Mouse (Mus musculus) heart, adult 18-20 months (tissue): ENCODE measurements around the gene Phospho1. TPM values are rescaled to one million over a fixed set of nuclear protein-coding genes. Genes with fewer than 3 reads are reported as not detected.

Source experiments
- DNase-seq, 2 experiments: peaks; one replicate each; pipeline ENCODE4 v3.0.0; 2021 to 2022; ENCODE audit warnings: mixed read lengths in 1 of 2
- total RNA-seq, 2 experiments: library from RNA; stranded (reverse); gene quantifications; 2 replicates each; pipeline ENCODE4 v1.2.3; 2021

Gene Phospho1
- total RNA-seq, 2 experiments from 2014 or later, result 165 to 174 TPM

DNA sequence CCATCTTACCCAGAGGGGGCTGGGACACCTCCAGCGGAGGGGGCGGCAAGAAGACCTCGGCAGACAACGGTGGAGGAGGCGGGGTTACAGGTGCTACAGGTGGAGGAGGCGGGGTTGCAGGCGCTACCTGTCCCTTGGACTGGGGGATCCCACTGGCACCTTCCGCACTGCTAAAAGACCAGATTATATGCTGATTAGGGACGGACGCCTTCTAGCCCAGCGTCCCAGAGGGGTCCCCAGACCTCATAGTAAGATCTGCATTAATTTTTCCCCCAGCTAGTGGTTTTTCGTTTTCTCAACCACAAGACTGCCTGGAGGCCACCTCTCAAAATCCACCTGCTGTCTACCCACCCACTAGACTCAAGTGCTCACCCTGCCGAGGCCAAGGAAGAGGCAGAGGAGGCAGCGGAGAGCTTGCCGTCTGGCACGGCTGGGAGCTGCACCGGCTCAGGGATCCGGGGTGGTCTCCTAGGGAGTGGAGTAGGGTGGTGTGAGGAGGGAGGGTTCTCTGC, 9.4 kb downstream of the Phospho1 start:
- DNase-seq, result no peak

DNA sequence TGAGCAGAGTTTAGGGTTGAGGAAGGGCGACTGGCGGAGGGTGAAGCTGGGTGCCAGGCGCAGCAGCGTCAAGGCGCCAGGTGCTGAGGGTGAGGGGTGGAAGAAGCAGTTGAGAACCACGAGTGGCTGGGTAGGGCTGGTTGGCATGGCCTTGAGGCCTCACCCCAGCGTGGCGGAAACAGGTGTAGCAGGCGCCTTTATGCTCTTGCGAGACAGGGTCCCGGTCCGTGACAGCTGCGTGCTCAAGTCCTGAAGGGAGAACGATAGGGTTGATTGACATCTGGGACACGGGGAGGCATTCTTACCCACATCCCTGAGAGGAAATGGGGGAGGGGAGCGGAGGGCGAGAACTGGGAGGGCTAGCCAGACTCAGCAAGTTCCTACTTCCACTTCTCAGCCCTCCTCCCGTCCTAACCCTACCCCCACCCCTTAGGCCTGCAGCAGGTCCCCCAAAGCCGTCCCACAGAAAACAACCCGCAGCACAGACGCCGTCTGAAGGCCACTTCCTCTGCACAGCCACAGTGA, 9.9 kb downstream of the Phospho1 start:
- DNase-seq, result peak; percentile 53 to 70

DNA sequence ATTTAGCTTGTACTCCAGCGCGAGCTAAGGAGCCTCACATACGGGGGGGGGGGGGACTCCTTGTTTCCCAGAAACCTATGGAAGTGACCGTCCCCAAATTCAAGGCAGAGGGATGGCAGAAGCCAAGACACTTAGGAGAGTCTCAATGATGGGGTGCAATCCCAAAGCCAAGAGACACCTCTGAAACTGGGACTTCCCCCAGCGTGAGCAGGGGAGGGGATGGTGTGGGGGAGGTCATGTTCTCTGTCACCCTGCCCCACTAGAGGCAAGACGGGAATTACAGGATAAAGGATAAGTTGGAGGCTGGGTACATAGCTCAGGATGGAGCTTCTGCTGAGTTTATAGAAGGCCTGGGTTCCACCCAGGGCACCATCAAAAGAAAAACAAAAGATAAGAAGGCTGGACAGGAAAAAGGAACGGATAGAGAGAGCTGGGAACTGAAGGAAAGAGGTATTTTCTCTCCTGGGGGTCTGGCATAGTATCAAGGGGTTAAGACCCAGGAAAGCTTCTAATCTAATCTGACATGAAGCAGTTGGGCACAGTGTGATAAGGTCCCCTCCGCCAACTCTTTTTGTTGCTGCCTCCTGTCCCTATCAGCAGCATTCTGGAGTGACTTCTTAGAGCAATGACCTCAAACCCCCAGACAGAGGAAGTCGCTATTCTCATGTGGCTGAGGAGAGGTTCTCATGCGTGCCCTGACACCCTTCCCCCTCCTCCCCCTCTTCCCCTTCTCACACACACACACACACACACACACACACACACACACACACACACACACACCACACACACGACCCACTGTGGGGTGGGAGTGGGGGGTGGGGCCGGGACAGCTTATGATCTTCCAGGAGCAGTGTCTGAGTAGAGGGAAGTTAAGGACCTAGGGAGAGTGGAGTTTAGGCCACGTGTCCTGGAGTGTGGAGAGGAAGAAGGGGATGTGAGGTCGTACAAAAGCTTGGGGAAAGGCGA, 10.7 kb downstream of the Phospho1 start:
- DNase-seq, result peak; percentile 37 to 59

DNA sequence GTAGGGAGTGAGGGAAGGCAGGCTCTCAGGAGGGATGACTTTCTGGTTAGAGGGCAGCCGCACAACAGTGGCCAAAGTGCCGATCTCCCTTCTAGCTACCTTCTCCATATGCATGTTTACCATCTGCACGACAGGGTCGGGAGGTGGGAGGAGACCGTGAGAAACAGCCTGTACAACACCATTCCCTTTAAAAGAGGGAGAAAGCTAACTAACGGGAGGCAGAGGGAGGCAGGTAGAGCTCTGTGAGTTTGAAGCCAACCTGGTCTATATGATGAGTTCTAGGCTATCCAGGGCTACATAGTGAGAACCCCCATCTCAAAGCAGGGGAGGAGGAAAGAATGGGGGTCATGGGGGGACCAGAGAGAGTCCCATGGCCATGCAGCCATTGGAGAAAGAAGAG, 11.5 kb downstream of the Phospho1 start:
- no peak for DNase-seq

DNA sequence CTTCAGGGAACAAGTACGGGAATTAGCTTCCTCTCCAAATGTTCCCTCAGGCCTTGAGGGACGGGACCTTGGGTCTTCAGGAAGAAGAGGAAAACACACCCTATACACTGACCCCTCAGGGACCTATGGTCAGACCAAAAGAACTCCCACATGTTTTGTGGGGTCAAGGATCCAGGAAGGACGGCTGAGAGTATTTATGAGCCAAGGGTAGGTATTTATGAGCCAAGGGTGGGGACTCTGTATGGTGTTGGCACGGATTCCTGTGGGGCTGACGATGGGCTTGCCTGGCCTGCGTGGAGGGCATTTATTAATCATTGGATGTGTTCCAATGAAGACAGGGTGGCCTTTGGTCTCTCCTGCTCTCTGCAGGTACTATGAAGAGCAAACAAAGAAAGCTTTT, 12.1 kb downstream of the Phospho1 start:
- peak; percentile 45 to 65 for DNase-seq

DNA sequence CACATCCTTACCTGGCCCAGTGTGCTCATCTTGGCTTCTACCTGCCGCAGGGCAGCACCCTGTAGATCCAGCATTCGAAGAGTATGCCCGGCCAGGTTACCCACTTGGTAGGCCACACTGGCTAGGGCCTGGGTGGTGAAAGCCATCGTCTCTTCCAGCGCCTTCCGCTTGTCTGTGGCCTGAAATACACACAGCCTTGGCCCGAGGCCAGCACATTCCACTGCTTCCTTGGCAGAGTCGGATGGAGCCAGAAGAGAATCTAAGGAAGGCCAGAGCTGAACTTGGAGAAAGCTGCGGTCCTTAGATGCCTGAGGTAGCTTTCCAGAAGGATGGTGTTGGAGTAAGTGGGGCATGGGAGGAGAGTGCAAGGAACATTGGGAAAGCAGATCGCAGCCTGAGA, 12.8 kb downstream of the Phospho1 start, which contains the start of gene Gngt2:
Gngt2 (plus strand) TSS at position 158 of the 400 bp plus-strand sequence.
- peak; percentile 88 to 92 for DNase-seq

DNA sequence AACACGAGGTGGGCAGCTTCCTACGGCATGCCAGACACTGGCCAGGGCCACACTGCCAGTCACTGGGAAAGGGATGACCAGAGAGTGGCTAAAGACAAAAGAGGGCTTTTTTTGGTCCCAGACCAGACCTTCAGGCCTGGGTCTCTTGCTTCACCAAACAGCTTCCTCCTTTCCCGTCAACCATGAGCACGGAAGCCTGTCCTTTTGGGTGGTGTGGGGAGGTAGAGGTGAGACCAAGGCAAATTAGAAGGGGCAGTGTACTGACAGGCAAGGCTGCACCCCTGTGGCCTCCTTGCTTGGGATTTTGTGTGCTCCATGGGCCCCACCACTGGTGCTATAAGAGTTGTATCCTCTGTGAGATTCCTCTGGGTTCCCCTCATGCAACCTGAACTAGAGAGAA, 14.3 kb downstream of the Phospho1 start:
- DNase-seq, result no peak

DNA sequence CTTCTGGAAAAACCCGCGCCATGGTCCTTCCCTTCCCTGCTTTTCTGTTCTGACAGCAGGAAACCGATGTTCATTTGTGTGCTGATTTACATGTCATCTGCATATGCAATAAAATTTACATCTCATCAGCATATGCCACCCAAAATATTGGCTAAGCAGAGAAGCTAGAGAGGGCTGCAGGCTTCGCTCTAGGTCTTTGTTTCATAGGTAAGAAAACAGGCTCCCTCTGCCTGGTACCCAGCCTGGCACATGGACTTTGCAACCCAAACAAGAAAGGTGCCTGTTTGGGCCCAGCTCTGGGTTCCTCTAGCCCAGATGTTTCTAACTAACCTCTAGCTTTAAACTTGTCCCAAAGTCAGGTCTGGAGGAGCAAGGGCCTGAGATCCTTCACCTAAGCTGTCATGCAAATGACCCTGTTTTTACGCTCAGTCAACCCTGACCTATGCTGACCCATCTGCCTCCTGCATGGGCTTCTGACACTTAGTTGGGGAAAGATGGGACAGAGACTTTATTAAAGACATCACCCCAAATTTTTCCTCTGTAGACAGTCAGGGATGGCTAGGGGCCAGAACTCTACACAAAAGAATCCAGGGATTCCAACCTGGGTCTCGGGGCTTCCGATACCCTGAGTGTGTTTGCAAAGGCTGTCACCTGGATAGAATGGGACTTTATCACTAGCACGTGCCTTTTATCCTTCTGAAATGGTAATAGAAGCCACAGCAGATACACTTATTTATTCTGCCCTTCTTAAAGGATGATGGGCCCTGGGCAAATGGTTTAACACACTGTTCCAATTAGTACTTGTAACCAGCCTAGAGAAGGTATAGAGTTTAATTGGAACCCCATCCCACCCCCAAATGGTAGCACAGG, 14.9 kb downstream of the Phospho1 start:
- DNase-seq, result no peak

DNA sequence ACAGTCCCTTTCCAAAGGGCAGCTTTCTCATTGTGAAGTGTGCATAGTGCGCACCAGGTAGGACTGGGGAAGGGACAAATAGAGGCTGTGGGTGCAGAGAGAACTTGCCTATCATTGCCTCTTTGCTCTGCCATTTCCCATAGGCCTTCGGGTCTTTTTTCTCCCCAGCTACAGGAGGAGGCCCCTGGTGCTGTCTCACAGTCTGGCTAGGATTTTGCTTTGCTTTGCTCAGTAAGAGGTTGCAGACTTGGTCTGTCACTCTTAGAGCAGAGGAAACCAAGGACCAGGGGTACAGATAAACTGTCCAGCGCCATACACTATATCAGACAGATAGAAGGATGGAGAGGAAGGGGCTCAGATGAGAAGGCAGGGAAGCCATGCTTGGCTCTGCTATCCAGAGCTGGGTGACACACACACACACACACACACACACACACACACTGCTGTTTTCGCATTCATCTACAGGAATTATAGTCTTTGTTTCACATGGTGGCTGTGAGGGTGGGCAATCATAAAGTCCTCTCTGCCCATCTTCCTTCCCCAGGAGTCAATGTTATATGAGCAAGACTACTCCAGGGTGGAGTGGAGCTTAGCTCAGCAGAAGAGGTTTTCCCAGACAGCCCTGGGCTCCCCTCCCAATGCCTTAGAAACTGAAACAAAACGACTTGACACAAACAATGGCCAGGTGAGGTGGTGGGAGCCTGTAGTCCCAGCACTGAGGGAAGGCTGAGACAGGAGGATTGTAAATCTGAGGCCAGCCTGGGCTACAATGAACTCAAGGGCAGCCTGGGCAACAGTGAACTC, 16.6 kb downstream of the Phospho1 start:
- DNase-seq, result no peak

DNA sequence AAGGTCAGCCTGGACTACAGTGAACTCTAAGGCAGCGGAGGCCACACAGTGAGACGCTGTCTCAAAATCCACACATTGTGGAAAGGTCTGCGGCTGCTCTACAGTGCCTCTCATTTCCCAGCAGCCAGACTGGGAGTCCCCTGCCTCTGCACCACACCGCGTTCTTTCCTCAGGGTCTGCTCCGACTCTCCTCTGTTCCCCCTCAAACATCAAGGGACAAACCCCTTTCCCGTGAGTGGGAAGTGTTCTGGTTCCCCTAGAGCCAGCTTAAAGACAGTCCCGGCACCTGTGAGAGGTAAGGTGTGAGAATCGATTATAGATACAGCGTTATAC, 17.2 kb downstream of the Phospho1 start:
- no peak for DNase-seq

DNA sequence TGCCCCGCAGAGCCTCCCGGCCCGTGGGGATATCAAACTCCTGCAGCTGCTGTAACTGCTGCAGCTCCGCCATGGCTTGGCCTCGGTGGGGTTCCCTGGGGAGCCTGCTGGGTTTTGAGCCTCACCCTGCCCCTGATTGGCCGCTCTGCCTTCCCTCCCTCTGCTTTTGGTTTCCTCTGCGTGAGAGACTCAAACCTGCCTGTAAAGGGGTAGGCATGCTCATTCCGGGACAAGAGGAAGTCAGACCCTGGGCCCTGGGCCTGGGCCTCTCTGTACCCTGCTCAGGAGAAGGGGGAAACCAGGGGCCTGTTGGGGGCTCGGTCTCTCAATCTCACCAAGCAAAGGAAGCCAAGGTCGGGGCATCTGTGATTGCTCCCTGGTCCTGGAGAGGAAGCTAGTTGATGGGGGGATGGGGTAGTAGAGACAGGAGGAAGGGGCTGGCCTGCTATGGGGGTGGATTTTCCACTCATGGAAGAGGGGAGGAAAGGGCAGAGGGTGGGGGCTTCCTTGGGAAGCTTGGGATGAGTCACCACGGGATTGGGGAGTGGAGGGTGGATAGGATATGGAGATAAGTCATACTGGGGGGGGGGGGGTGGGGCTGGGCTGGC, 17.9 kb downstream of the Phospho1 start, which contains the start of gene Abi3:
Abi3 (minus strand) TSS at position 403 of the 608 bp plus-strand sequence.
- DNase-seq, result peak; percentile 67 to 86

DNA sequence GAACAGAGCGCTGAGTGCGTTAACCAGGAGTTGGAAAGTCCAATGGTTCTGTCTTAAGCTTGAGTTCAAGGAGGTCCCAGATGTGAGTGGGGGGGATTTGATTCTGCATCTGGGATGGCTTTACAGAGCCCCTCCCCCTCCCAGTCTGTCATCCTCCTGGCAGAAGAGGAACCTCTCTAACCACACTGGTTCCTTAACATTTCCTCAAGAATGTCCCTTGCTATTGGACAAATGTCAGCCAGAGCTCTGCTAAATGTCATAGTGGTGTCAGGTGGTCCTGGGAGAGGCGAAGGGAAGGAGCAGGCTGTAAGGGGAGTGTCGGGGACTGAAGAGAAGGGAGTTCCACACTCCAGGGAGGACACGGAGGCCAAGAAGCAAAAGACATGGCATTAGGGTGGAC, 18.7 kb downstream of the Phospho1 start:
- no peak for DNase-seq

DNA sequence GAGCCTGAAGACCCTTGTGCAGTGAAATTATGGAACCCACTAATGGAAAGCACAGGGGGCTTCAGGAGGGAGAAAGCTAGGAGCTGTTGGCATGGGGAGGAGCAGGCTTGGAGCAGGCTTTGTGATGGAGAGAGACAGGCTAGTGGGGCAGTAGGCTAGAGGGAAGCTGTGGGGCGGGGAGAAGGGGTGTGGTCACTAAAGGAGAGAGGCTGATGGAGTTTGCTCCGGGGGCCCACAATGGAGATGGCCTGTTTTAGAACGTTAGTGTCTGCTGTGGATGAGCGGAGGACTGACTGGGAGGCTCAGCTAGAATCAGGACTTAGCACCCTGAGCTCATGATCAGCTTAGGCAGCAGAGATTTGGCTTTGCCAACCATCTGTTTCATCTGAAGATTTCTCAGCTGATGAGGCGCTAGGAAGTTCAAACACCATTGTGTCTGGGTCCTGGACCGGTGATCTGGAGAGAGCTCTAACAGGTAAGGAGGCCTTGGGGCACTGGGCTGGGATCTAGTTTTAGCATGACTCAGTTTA, 19.2 kb downstream of the Phospho1 start:
- DNase-seq, result no peak

DNA sequence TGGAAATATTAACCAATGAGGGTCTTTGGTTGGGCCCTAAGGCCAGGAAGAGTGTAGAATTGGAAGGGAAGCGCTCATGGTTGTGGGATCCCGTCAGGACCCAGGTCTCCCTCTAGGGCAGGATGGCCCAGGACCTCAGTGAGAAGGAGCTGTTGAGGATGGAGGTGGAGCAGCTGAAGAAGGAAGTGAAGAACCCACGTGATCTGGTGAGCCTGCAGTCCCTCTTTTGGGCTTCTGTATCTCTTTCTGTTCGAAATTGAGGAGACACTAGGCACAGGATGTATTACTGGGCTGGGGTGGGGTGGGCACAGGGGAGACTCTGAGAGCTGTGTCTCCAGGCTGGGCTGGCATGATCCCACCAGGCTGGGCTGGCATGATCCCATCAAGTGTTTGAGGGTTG, 20.6 kb downstream of the Phospho1 start:
- no peak for DNase-seq

DNA sequence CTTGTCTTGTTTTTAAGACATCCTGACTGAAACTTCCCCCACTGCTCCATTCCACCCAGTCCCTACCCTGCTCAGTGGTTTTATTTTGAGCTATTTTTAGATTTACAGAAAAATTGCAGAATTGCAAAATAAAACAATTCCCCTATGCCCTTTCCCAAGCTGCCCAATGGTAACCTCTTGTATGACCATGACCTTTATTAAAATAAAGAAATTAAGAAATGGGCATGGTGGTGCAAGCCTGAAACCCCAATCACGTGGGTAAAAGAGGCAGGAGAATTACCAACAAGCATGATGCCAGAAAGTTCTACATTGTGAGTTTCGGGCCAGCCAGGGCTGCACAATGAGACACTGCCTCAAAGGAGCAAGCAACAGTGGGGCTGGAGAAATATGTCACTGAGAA, 26.6 kb downstream of the Phospho1 start:
- DNase-seq, result no peak

DNA sequence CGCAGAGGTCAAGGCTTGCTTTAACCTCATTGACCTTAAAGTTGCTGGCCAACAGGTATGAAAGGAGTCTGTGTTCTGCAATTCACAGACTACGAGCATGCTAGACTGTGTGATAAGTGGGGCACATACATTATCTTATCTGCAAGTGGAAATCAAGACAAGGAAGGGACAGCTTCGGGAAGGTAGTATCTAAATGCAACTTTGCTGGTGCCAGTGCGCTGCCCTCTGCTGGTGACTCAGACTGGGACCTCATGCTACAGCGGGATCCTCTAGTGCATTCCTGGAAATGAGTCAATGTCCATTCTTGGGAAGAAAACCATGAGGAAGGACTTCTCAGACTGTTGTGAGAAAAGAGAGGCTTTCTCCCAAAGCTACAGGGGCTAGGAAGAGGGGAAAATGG, 29.4 kb downstream of the Phospho1 start:
- peak; percentile 76 to 80 for DNase-seq

DNA sequence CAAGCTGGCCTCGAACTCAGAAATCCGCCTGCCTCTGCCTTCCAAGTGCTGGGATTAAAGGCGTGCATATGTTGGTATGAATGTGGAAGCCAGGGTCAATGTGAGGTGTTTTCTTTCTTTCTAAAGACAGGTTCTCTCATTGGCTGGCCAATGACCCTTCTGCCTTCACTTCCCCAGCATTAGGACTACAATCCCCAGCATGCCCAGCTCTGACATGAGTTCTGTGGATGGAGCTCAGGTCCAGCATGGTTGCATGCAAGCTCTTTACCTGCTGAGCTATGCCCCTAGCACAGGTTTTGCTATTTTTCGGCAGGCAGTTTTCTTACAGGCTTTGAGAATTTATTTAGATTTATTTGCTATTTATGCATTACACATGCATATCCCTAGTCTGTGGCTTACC, 33.0 kb downstream of the Phospho1 start:
- no peak for DNase-seq

DNA sequence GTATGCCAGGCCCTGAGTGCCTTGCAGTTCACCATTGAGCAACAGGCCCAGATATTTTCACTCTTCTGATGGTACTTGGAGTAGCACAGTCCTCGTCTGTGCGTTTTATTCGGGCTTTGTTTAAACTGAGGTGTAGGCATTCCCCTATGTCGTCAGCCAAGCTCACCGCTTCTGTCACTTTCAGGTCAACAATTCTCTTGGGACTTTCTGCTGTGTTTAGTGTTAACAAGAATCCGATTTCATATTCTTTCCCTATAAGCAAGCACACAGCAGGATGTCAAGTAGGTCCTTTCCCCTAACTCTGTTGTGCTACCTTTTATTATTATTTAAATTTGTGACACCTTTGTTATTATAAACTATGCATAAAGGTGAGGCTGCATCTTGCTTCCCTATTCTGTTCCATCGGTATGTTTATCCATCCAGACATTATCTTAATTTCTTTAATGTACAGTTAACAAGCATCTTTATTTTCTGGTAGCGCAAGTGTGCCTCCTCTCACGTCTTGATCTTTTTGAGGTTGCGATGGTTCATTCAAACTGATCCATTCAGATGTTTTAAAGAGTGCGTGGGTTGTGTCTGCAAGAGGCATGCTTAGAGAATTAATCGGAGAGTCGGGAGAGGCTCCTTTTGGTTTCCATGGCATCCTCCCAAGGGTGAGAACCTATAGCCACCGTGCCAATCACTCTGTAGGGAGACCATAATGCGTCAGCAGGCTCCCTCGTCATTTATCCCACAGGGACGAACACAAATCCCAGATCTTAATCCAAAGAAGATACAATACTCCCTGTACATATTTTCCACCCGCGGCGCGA, 33.6 kb downstream of the Phospho1 start:
- DNase-seq, result no peak

DNA sequence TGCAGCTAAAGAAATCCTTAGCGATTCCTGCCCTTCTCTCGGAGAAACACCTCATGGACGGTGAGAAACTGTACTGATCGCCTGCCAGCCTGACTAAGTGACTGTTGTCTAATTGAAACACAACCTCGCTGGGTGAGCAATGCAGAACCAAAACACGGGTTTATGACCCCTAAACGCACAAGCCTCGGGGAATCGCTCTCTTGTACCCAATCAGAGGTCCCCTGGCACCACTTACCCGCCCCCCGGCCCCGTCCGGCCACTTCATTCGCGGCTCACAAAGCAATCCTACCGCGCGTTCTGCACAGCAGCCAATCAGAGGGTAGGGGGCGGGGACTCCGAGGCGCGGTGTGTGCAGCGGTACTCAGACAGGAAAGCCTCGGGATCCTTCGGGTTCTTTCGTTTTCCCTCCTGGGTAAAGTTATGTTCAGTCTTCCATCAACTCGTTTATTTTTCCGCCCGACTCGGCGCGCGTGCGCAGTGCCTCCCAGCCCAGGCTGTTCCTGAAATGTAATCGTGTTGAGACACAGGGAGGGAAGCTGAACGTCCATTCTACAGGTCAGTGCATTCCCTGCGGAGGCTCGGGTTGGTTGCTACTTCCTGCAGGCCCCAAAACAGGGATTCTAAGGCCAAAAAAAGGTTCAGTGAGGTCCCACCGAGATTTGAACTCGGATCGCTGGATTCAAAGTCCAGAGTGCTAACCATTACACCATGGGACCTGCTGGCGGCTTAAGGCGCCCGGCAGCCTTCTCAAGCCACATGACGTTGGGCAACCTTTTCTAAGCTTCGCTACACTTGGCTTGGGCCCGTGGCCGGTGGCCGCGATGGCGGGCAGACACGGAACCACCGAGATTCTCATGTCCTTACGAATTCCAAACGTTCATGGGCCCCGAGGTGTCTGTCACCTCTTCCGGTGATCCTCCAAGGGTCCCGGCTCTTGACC, 34.5 kb downstream of the Phospho1 start:
- DNase-seq, result peak; percentile 98
